Mouse (Mus musculus): ENCODE measurements at regions not wholly inside any gene's neighbourhood (a gene's known extent, or its start where the extent isn't known, plus 50 kb on each side); places are given as distances from the start of the nearest gene placed in this dataset.

DNA sequence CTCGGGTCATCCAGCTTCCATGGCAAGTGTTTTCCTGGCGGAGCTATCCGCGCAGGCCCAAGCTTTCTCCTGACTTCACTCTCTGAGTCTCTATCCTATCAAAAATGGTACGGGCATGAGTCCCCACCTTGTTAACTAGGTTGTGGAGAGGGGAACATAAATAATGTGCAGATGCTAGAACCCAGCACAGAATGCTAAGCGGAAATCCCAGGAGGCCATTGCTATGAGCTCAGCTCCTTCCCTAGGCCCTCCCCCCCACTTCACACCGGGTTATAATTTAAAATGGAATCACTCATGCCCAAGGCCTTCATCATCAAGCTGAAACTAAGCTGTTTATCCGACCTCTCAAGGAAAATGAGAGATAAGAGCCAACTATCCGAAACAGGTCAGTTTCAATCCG lies 60.4 kb upstream of the Cd83 start:
- DNase-seq (ENCODE audit: low read depth, low spot score): no peak

DNA sequence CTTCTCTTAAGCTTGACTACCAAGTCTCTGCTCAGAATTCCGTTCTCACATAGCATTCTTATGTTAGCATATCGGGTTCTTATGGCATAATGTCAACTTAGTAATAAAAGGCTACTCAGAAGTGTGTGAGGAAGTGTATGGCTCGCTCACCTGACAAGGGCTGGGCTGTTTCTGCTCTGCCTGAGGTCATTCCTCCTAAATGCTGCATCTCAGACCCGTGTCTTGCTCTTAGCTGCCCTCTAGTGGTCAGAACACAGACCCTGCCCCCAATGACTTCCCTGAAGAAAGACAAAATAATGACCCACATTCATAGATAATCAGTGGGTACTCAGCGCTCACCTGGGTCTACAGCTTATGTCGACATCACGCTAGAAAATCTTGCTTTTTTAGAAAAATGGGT lies 58.9 kb upstream of the Cd83 start:
- peak; percentile 80 for DNase-seq (ENCODE audit: low read depth, low spot score)

DNA sequence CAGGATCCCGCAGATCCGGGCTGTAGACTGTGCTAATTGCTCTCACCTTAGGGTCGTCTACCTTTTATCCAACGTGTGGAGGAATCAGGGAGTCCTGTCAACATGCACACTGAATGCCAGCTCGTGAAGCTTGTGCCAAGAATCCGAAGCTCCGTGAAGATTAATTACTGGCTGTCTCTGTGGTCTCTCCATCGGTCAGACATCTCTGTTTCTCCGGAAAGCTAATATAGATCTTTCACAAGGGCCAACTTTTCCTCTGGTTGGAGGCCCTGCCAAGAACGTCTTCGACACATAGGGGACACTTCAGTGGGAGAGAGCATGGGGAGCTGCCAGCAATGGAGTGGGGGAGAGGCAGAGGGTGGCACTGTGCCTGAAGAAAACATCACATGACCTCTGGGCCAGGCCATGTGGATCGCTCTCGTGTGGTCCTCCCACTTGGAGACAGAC lies 57.7 kb upstream of the Cd83 start:
- no peak for DNase-seq (ENCODE audit: low read depth, low spot score)

DNA sequence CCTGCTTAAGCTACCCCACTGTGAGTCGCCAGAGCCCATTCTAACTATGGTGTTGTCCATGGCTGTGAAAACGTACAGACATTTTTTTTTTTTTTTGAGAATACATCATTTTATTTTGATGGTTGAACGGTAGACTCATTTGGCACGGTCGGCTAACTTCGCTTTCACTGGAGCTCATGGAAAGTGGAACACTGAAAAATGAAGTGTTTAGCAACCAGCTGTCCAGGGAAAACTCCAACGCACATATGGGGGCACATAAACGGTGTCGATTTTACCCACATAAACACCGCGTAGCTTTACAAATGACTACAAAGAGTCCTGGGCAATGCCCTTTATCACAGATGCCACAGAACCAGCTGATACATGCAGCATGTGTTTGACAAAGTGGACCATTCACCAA lies 55.0 kb upstream of the Cd83 start:
- no peak for DNase-seq (ENCODE audit: low read depth, low spot score)

DNA sequence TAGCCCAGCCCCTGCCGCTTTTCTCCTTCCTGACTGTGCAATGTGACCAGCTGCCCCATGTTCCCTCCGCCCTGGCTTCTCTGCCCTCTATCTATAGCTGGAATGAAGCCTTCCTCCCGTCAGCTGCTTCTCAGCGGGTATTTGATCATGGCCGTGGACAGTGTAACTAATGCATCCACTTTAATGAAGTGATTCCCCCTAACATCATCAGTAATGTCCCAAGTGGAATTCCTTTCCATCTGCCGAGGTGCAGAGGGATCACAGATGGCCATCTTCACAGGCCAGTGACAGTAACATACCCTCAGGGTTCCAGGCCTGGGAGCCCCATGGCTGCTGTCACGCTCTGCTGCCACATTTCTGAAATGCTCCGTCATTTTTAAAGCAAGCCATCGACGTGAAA lies 51.5 kb upstream of the Cd83 start:
- no peak for DNase-seq (ENCODE audit: low read depth, low spot score)

DNA sequence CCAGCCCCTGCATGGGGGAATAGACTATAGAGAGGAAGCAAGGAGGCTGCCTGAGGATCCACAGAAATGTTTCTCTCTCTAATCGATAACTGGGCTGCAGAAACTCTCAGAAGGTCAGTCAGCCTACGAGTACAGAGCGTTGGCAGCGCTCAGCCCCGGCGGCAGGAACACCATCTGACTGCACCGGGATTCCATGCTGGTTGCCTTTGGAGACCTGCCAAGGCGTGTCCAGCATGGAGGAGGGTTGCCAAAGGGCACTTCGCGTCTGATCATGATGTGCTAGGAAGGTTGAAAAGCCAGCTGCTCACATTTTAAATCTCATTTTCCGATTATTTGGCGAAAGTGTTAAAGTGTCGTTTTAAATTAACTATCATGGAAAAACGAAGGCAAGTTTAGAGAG lies 49.9 kb upstream of the Cd83 start:
- no peak for DNase-seq (ENCODE audit: low read depth, low spot score)

All from ZHBTc4 (cell line).